Mouse (Mus musculus) ES-Bruce4 (cell line): Measurements from ENCODE around the gene Zfp385c.

ENCODE experiments used
- CTCF ChIP-seq: IDR thresholded peaks from one replicate; pipeline ENCODE4 v1.8.1; 2011; ENCODE audit warnings: low read depth, low read length
- EP300 ChIP-seq: IDR thresholded peaks from 2 replicates; pipeline ENCODE4 v1.6.1; 2011; ENCODE audit warnings: low read depth, low read length; ENCODE audit not compliant: insufficient read depth
- POLR2A ChIP-seq: IDR thresholded peaks from one replicate; pipeline ENCODE4 v1.8.1; 2011; ENCODE audit warnings: low read length; ENCODE audit not compliant: insufficient read depth

DNA sequence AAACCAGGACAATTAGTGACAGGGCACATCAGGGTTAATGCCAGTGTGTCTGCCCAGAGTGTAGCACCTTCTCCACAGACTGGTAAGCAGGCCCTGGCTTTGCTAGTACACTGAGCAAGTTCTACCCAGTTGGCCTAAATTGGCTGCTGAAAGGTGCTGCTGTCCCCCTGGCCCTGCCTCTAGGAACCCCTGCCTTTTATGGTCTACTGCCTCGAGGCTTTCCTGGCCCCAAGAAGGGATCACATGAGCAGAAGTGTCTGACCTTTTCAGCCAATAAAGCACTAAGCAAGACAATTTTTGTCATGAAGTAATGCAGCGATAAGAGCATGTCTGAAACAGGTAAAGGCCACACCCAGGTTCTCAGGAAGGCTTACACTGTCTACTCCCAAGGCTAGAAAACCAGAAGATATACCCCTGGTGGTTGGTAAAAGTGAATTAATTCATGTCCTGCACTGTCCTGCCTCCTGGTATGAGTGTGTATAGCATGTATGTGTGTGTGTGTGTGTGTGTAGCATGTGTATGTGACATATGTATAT is 30.3 kb upstream of the Zfp385c start:
- no peak for TF ChIP-seq CTCF
- TF ChIP-seq EP300, result no peak
- TF ChIP-seq POLR2A, result no peak
